Mouse (Mus musculus): Measurements from ENCODE around the gene Fsd1.

- TF ChIP-seq CTCF (conservative IDR thresholded peaks at IDR 0.05; ENCODE audit: insufficient read depth, insufficient read length, low read depth, low read length) (no peak), POLR2A (IDR thresholded peaks at IDR 0.05; ENCODE audit: low read depth, low read length) (no peak)
Measured at GRCm38 (mm10) chr17:55952447-55953027, 33.8 kb upstream of the Fsd1 start, which contains the start of gene Ebi3.
